Mouse (Mus musculus) heart, postnatal 36 days (tissue): ENCODE measurements around the gene 6030408B16Rik. TPM values are rescaled to one million over a fixed set of nuclear protein-coding genes. Genes with fewer than 3 reads are reported as not detected.

ENCODE experiments used
- DNase-seq, 2 experiments: peaks; one replicate each; pipeline ENCODE4 v3.0.0; 2021 to 2022
- intact Hi-C: fragments of 180-260 bp; cut with DNase I; formaldehyde crosslinking; loops from one replicate; pipeline ENCODE4 v1.15.1; 2025
- total RNA-seq, 2 experiments: library from RNA; stranded (reverse); gene quantifications; 2 replicates each; pipeline ENCODE4 v1.2.3; 2021

Gene 6030408B16Rik
- total RNA-seq, 2 experiments from 2014 or later = 0.94 to 1.4 TPM

DNA sequence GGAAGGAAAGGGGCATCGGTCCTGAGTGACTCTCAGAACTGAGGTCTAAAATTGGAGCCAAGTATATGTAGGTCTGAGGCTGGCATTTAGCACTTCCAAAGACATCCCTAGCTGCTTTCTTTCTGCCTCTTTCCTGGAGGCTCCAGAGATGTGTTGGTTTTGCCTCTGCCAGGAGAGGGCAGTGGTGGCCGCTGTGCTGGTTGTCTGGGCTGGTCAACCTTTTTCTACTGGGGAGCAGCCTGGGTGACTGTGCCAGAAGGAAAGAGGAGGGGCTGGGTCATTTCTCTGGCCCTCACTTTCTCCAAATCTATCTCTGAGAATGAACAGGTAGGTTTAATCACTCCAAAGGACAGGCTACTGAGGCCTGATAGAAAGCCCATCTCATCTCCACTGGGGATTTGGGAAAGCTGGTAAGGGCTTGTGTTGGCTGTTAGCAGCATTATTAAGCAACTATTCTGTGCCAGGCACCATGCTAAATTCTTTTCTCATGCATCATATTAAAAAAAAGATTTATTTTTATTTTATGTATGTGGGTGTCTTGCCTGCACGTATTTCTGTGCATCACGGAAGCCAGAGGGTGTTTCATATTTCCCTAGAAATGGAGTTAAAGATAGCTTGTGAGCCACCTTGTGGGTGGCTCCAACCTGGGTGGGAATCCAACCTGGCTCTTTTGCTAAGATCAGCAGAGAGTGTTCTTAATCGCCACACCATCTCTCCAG, 48.9 kb downstream of the 6030408B16Rik start:
- peak; percentile 48 to 60 for DNase-seq
- intact Hi-C loops = loop anchor here (2.0 kb wide), 3 partner anchors 111 to 631 kb away; no protein-coding TSS in a partner anchor

Other genes starting within 250 kb of the 6030408B16Rik start
- not detected for gene Gm47841, start 245.8 kb upstream of the 6030408B16Rik start, total RNA-seq
- 1 to 10 TPM; 1.4 to 2.2 TPM for gene Fignl2, start 214.6 kb upstream of the 6030408B16Rik start, total RNA-seq
- gene Ankrd33, start 177.5 kb upstream of the 6030408B16Rik start, total RNA-seq = not detected
- gene Acvrl1, start 164.7 kb upstream of the 6030408B16Rik start, total RNA-seq = 10 to 100 TPM; 22.3 to 31.1 TPM
- gene Acvr1b, start 119.1 kb upstream of the 6030408B16Rik start, total RNA-seq = 10 to 100 TPM; 12.6 to 14.6 TPM
- gene Grasp, start 69.0 kb upstream of the 6030408B16Rik start, total RNA-seq = 10 to 100 TPM; 10.7 to 12.0 TPM
- 10 to 100 TPM in 1 of 2 experiments, 1 to 10 TPM in 1; 5.2 to 98.5 TPM for gene Nr4a1, start 38.9 kb upstream of the 6030408B16Rik start, total RNA-seq
- gene Atg101, start 8.9 kb upstream of the 6030408B16Rik start, total RNA-seq = 10 to 100 TPM; 23.7 to 23.9 TPM
- 1 to 10 TPM; 2.0 to 2.1 TPM for gene Krt80, start 77.0 kb downstream of the 6030408B16Rik start, total RNA-seq
- gene Krt7, start 117.8 kb downstream of the 6030408B16Rik start, total RNA-seq = 1 to 10 TPM; 2.1 to 2.9 TPM
- not detected for gene Krt87, start 145.6 kb downstream of the 6030408B16Rik start, total RNA-seq
- gene Krt88, start 154.5 kb downstream of the 6030408B16Rik start, total RNA-seq = not detected
- gene Krt81, start 170.5 kb downstream of the 6030408B16Rik start, total RNA-seq = not detected
- gene Krt86, start 180.3 kb downstream of the 6030408B16Rik start, total RNA-seq = not detected
- not detected for gene Krt83, start 198.3 kb downstream of the 6030408B16Rik start, total RNA-seq
- not detected for gene Gm49425, start 224.0 kb downstream of the 6030408B16Rik start, total RNA-seq
- not detected for gene Krt84, start 239.6 kb downstream of the 6030408B16Rik start, total RNA-seq